Mouse (Mus musculus): Measurements from ENCODE around the gene Fcrl5. TPM values are rescaled to one million over a fixed set of nuclear protein-coding genes. Genes with fewer than 3 reads are reported as not detected.
"Not testable (repeated sequence)": the region's sequence is repeated elsewhere in the genome, so short reads cannot be mapped to it uniquely, and the experiment has no call there.

Gene Fcrl5
- total RNA-seq (2021), result under 1 TPM in 1 of 2 experiments, not detected in 1; 0.17 TPM
- long read RNA-seq, experiment 1, partial matches to known transcripts, result 0 of 1 reads
- long read RNA-seq, experiment 1, other reads (novel, unspliced or antisense), result 1 of 1 reads
- long read RNA-seq, experiment 2, result 0 reads

- intact Hi-C loops (cut with DNase I), result no loop called here
- no peak for DNase-seq (ENCODE audit: low spot score in 2 of 2)
These were observed at the start of gene Fcrl5 for GRCm38 (mm10) chr3:87435479-87435878. Fcrl5 (plus strand) TSS chr3:87435773.

- DNase-seq (ENCODE audit: low spot score in 2 of 2), result no peak
- intact Hi-C loops (cut with DNase I), result no loop called here
These were observed 44.6 kb upstream of the Fcrl5 start for GRCm38 (mm10) chr3:87390935-87391334.

GRCm38 (mm10) chr3:87398809-87399208 is 36.8 kb upstream of the Fcrl5 start:
- intact Hi-C loops (cut with DNase I), result no loop called here
- no peak for DNase-seq (ENCODE audit: low spot score in 2 of 2)

- intact Hi-C loops (cut with DNase I), result no loop called here
- no peak for DNase-seq (ENCODE audit: low spot score in 2 of 2)
These were observed 35.7 kb upstream of the Fcrl5 start for GRCm38 (mm10) chr3:87399906-87400305.

- intact Hi-C loops (cut with DNase I), result no loop called here
- no peak for DNase-seq (ENCODE audit: low spot score in 2 of 2)
These were observed 34.3 kb upstream of the Fcrl5 start for GRCm38 (mm10) chr3:87401321-87401720.

- intact Hi-C loops (cut with DNase I), result no loop called here
These were observed 27.4 kb upstream of the Fcrl5 start for GRCm38 (mm10) chr3:87408171-87408570.

GRCm38 (mm10) chr3:87409196-87409935 is 26.2 kb upstream of the Fcrl5 start:
- intact Hi-C loops (cut with DNase I), result no loop called here
- DNase-seq (ENCODE audit: low spot score in 2 of 2), result no peak

More at GRCm38 (mm10) chr3:87408171-87408570, 27.4 kb upstream of the Fcrl5 start:
- DNase-seq (ENCODE audit: low spot score in 2 of 2), result no peak

- no peak for DNase-seq (ENCODE audit: low spot score in 2 of 2)
- intact Hi-C loops (cut with DNase I), result loop anchor here (2.0 kb wide), 1 partner anchor 88 kb away; no protein-coding TSS in a partner anchor
These were observed 25.0 kb upstream of the Fcrl5 start for GRCm38 (mm10) chr3:87410605-87411004.

- peak in 1 of 2 experiments; percentile 6 for DNase-seq (ENCODE audit: low spot score in 2 of 2)
- intact Hi-C loops (cut with DNase I), result loop anchor here (2.0 kb wide), 1 partner anchor 88 kb away; no protein-coding TSS in a partner anchor
These were observed 24.4 kb upstream of the Fcrl5 start for GRCm38 (mm10) chr3:87411150-87411549.

GRCm38 (mm10) chr3:87420645-87421044 is 14.9 kb upstream of the Fcrl5 start:
- no peak for DNase-seq (ENCODE audit: low spot score in 2 of 2)
- intact Hi-C loops (cut with DNase I), result no loop called here

- intact Hi-C loops (cut with DNase I), result no loop called here
- no peak for DNase-seq (ENCODE audit: low spot score in 2 of 2)
These were observed 13.1 kb upstream of the Fcrl5 start for GRCm38 (mm10) chr3:87422386-87422910.

- DNase-seq (ENCODE audit: low spot score in 2 of 2), result peak; percentile 11 to 59
- intact Hi-C loops (cut with DNase I), result no loop called here
These were observed 5.0 kb downstream of the Fcrl5 start for GRCm38 (mm10) chr3:87440586-87440985.

GRCm38 (mm10) chr3:87443968-87444367 is 8.4 kb downstream of the Fcrl5 start:
- intact Hi-C loops (cut with DNase I), result no loop called here
- no peak for DNase-seq (ENCODE audit: low spot score in 2 of 2)

- intact Hi-C loops (cut with DNase I), result no loop called here
- DNase-seq (ENCODE audit: low spot score in 2 of 2), result no peak
These were observed 29.9 kb downstream of the Fcrl5 start for GRCm38 (mm10) chr3:87465454-87465853.

GRCm38 (mm10) chr3:87467011-87467410 is 31.4 kb downstream of the Fcrl5 start:
- intact Hi-C loops (cut with DNase I), result no loop called here

GRCm38 (mm10) chr3:87467416-87467815 is 31.8 kb downstream of the Fcrl5 start:
- DNase-seq (ENCODE audit: low spot score in 2 of 2), result no peak
- intact Hi-C loops (cut with DNase I), result no loop called here

More at GRCm38 (mm10) chr3:87467011-87467410, 31.4 kb downstream of the Fcrl5 start:
- no peak for DNase-seq (ENCODE audit: low spot score in 2 of 2)

- intact Hi-C loops (cut with DNase I); DNase-seq (ENCODE audit: low spot score in 2 of 2): not testable (repeated sequence)
These were observed 42.4 kb downstream of the Fcrl5 start for GRCm38 (mm10) chr3:87477948-87478347.

GRCm38 (mm10) chr3:87478596-87478995 is 43.0 kb downstream of the Fcrl5 start:
- intact Hi-C loops (cut with DNase I); DNase-seq (ENCODE audit: low spot score in 2 of 2): not testable (repeated sequence)

- intact Hi-C loops (cut with DNase I); DNase-seq (ENCODE audit: low spot score in 2 of 2): not testable (repeated sequence)
These were observed 43.7 kb downstream of the Fcrl5 start for GRCm38 (mm10) chr3:87479230-87479629.

GRCm38 (mm10) chr3:87487392-87487791 is 51.8 kb downstream of the Fcrl5 start:
- no peak for DNase-seq (ENCODE audit: low spot score in 2 of 2)
- intact Hi-C loops (cut with DNase I), result no loop called here

GRCm38 (mm10) chr3:87487911-87488310 is 52.3 kb downstream of the Fcrl5 start:
- intact Hi-C loops (cut with DNase I), result no loop called here
- DNase-seq (ENCODE audit: low spot score in 2 of 2), result no peak
